Mouse (Mus musculus): Measurements from ENCODE around the gene Rabl6.

DNA sequence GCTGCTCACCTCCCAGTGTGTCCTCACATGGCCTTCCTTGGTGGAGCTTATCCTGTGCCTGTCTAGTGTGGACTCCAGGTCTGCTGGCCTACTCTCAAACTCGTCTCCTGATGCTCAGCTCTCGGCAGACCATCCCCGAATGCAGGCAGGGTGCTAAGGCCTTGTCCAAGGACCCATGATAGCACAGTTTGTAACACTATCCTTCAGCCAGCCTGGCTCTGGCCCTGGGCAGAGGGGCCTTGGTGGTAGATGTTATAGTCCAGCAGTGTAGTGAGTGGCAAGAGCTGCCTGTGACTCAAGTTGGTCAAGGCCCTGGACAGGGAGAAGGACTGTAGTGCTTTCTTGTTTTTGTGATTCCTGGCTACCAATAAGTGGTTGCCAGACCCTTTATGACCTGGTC is 25.3 kb upstream of the Rabl6 start:
- TF ChIP-seq CTCF (conservative IDR thresholded peaks at IDR 0.05; ENCODE audit: low read length), result no peak
- no peak for TF ChIP-seq NANOG (IDR thresholded peaks at IDR 0.05; ENCODE audit: borderline replicate concordance, low read length)
- no peak for TF ChIP-seq POU5F1 (IDR thresholded peaks at IDR 0.05; ENCODE audit: borderline replicate concordance, low read length)

Data from E14TG2a.4 (cell line).